Mouse (Mus musculus): ENCODE data around the gene Mios. TPM values are rescaled to one million over a fixed set of nuclear protein-coding genes. Genes with fewer than 3 reads are reported as not detected.

The Mios gene
- polyA plus RNA-seq (2012; rRNA removed) (3.6 and 5.1 TPM in 2 replicates), polyA plus RNA-seq (2014; fragmentation: Nextera tagmentation; extraction: Ambion mirVana) (12.8 and 13.4 TPM in 2 replicates)

GRCm38 (mm10) chr6:8209047-8209865, at the start of gene Mios:
TSS of gene Mios (plus strand) at chr6:8209222.
- Histone ChIP-seq H3K4me3 (ENCODE audit: insufficient read depth in 1 of 2, low read depth in 2 of 2, low read length in 2 of 2) (peak within 1 kb of the TSS; percentile 80 to 81), H3K27ac (peak within 1 kb of the TSS; percentile 63), H3K27me3 (ENCODE audit: control insufficient read depth, insufficient read depth, low read length) (no peaks in the 10 kb centered on the region), H3K4me2 (ENCODE audit: low read depth) (peak within 1 kb of the TSS; percentile 82), H3K9me3 (ENCODE audit: control insufficient read depth, low read length) (no peaks in the 10 kb centered on the region), H3K4me1 (replicated peaks; ENCODE audit: control insufficient read depth in 2 of 2, insufficient read depth in 2 of 2, low read length in 1 of 2) (peaks cover 8 to 10% of the 10 kb centered on the region in 2 experiments), H3K9ac (replicated peaks) (peak within 1 kb of the TSS; percentile 83), H3K36me3 (replicated peaks; ENCODE audit: control insufficient read depth, insufficient read depth, low read depth) (no peaks in the 10 kb centered on the region; the same call in 1 of the 2 replicates)
- peak; percentile 97 for ATAC-seq (ENCODE audit: insufficient read depth)
- peak; percentile 71 to 83 (median 79) for DNase-seq (ENCODE audit: low read depth in 3 of 3, low spot score in 3 of 3)
- WGBS (ENCODE audit: insufficient replicate concordance) = under 1% methylated on average over 75 of the region's 90 CpGs
- TF ChIP-seq EP300 (IDR thresholded peaks at IDR 0.05; ENCODE audit: low read depth) (no peak), CTCF (IDR thresholded peaks at IDR 0.05; ENCODE audit: low read depth) (peak; percentile 55)

DNA sequence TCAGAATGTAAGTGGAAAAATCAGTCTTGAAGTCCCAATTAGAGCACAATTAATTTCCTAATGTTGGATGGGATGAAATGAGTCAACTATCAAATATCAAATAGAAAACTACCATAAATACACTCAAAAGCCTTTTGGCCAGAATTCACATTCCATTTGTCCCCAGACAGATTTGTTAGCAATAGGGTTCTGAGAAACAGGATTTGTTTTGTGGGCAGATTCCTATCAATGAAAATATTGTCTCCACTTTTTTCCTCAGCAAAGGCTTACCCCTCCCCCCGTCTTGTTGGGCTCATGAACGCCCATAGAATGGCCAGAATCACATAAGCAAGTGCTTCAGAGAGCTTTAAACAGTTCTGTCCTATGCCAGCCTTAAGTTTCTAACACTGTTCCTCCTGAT, 49.0 kb upstream of the Mios start:
- ATAC-seq (ENCODE audit: insufficient read depth) (no peak), DNase-seq (ENCODE audit: low read depth in 3 of 3, low spot score in 3 of 3) (no peak)
- 27% methylated on average over 2 of the region's 2 CpGs for WGBS (ENCODE audit: insufficient replicate concordance)
- Histone ChIP-seq H3K4me1 (replicated peaks; ENCODE audit: control insufficient read depth in 2 of 2, insufficient read depth in 2 of 2, low read length in 1 of 2) (no peaks in the 10 kb centered on the region), H3K9ac (replicated peaks) (no peak overlapping the region), H3K36me3 (replicated peaks; ENCODE audit: control insufficient read depth, insufficient read depth, low read depth) (no peaks in the 10 kb centered on the region), H3K4me3 (ENCODE audit: insufficient read depth in 1 of 2, low read depth in 2 of 2, low read length in 2 of 2) (no peak overlapping the region), H3K27me3 (ENCODE audit: control insufficient read depth, insufficient read depth, low read length) (no peaks in the 10 kb centered on the region), H3K27ac (no peak overlapping the region), H3K4me2 (ENCODE audit: low read depth) (no peak overlapping the region), H3K9me3 (ENCODE audit: control insufficient read depth, low read length) (no peaks in the 10 kb centered on the region)
- TF ChIP-seq EP300 (IDR thresholded peaks at IDR 0.05; ENCODE audit: low read depth) (no peak), CTCF (IDR thresholded peaks at IDR 0.05; ENCODE audit: low read depth) (no peak)

DNA sequence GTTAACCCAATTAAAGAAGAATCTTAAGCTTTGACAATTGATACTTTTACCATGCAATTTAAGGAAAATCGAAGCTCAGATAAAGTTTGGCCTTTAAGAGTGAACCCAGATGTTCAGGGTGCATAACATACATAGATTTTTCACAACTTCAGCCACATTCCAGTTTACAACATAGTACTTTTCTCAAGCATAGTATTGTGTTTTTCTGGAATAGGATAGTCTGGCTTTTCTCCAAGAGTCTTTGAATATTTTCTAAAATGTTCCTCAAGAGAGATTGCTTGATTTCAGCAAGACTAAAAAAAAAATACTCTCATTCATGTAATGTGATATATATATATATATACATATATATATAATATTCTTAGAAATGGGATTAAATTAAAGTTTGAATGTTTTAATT, 44.3 kb upstream of the Mios start:
- TF ChIP-seq EP300 (IDR thresholded peaks at IDR 0.05; ENCODE audit: low read depth) (no peak), CTCF (IDR thresholded peaks at IDR 0.05; ENCODE audit: low read depth) (no peak)
- ATAC-seq (ENCODE audit: insufficient read depth) (no peak), DNase-seq (ENCODE audit: low read depth in 3 of 3, low spot score in 3 of 3) (no peak)
- no peak overlapping the region for H3K4me2 ChIP-seq (ENCODE audit: low read depth)
- no peaks in the 10 kb centered on the region for H3K27me3 ChIP-seq (ENCODE audit: control insufficient read depth, insufficient read depth, low read length)
- H3K4me1 ChIP-seq (replicated peaks; ENCODE audit: control insufficient read depth in 2 of 2, insufficient read depth in 2 of 2, low read length in 1 of 2) = no peaks in the 10 kb centered on the region
- H3K9ac ChIP-seq (replicated peaks) = no peak overlapping the region
- no peaks in the 10 kb centered on the region for H3K9me3 ChIP-seq (ENCODE audit: control insufficient read depth, low read length)
- WGBS (ENCODE audit: insufficient replicate concordance) = 27% methylated on average over 1 of the region's 1 CpGs
- H3K36me3 ChIP-seq (replicated peaks; ENCODE audit: control insufficient read depth, insufficient read depth, low read depth) = no peaks in the 10 kb centered on the region
- no peak overlapping the region for H3K4me3 ChIP-seq (ENCODE audit: insufficient read depth in 1 of 2, low read depth in 2 of 2, low read length in 2 of 2)
- H3K27ac ChIP-seq = no peak overlapping the region

GRCm38 (mm10) chr6:8172101-8172500, 36.9 kb upstream of the Mios start:
- H3K27ac ChIP-seq = no peak overlapping the region
- no peak for DNase-seq (ENCODE audit: low read depth in 3 of 3, low spot score in 3 of 3)
- 47% methylated on average over 1 of the region's 1 CpGs for WGBS (ENCODE audit: insufficient replicate concordance)
- TF ChIP-seq EP300 (IDR thresholded peaks at IDR 0.05; ENCODE audit: low read depth) (no peak), CTCF (IDR thresholded peaks at IDR 0.05; ENCODE audit: low read depth) (no peak)
- H3K4me3 ChIP-seq (ENCODE audit: insufficient read depth in 1 of 2, low read depth in 2 of 2, low read length in 2 of 2) = no peak overlapping the region
- no peaks in the 10 kb centered on the region for H3K27me3 ChIP-seq (ENCODE audit: control insufficient read depth, insufficient read depth, low read length)
- no peak overlapping the region for H3K9ac ChIP-seq (replicated peaks)
- no peaks in the 10 kb centered on the region for H3K9me3 ChIP-seq (ENCODE audit: control insufficient read depth, low read length)
- no peaks in the 10 kb centered on the region for H3K4me1 ChIP-seq (replicated peaks; ENCODE audit: control insufficient read depth in 2 of 2, insufficient read depth in 2 of 2, low read length in 1 of 2)
- ATAC-seq (ENCODE audit: insufficient read depth) = no peak
- H3K36me3 ChIP-seq (replicated peaks; ENCODE audit: control insufficient read depth, insufficient read depth, low read depth) = no peaks in the 10 kb centered on the region
- H3K4me2 ChIP-seq (ENCODE audit: low read depth) = no peak overlapping the region

DNA sequence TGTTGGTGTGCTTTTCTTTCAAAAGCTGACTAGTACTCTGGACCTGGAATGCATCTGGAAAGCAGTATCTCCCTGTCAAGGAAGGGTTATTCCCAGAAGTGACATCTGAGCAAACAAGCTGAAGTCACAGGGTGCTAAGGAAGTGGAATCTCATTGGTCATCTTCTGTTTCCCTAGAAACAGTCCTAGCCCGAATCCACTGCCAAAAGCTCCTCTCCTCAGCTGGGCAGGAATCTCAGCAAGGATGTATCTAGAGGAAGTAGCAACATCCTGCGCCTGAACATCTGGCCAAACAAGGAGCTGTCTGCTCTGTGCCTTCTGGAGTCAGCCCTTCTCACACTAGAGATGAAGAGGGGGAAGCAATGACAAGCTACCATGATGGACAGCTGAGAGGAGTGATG, 35.0 kb upstream of the Mios start:
- DNase-seq (ENCODE audit: low read depth in 3 of 3, low spot score in 3 of 3) = no peak
- WGBS (ENCODE audit: insufficient replicate concordance) = 13% methylated on average over 2 of the region's 2 CpGs

More for the DNA sequence above, 35.0 kb upstream of the Mios start:
- no peak overlapping the region for H3K4me2 ChIP-seq (ENCODE audit: low read depth)
- H3K36me3 ChIP-seq (replicated peaks; ENCODE audit: control insufficient read depth, insufficient read depth, low read depth) = no peaks in the 10 kb centered on the region
- no peaks in the 10 kb centered on the region for H3K4me1 ChIP-seq (replicated peaks; ENCODE audit: control insufficient read depth in 2 of 2, insufficient read depth in 2 of 2, low read length in 1 of 2)
- H3K27ac ChIP-seq = no peak overlapping the region
- no peak for TF ChIP-seq EP300 (IDR thresholded peaks at IDR 0.05; ENCODE audit: low read depth)
- TF ChIP-seq CTCF (IDR thresholded peaks at IDR 0.05; ENCODE audit: low read depth) = no peak
- no peaks in the 10 kb centered on the region for H3K27me3 ChIP-seq (ENCODE audit: control insufficient read depth, insufficient read depth, low read length)
- no peak for ATAC-seq (ENCODE audit: insufficient read depth)
- no peak overlapping the region for H3K9ac ChIP-seq (replicated peaks)
- no peaks in the 10 kb centered on the region for H3K9me3 ChIP-seq (ENCODE audit: control insufficient read depth, low read length)
- H3K4me3 ChIP-seq (ENCODE audit: insufficient read depth in 1 of 2, low read depth in 2 of 2, low read length in 2 of 2) = no peak overlapping the region
